Mouse (Mus musculus) embryonic facial prominence, embryonic 12.5 days (tissue): Measurements from ENCODE around the gene Dbndd2. TPM values are rescaled to one million over a fixed set of nuclear protein-coding genes. Genes with fewer than 3 reads are reported as not detected.

Experiments used
- ATAC-seq: fragments of 200-750 bp; cut with Nextera tagmentation; 2 replicates; pipeline ENCODE4 v1.8.0; 2017; ENCODE audit not compliant: insufficient number of reproducible peaks, insufficient read depth, low FRiP score, low TSS enrichment
- H3K27ac ChIP-seq: fragments of 300-500 bp; sonication (generic); 2 replicates; pipeline ENCODE4 v1.5.1; 2016; ENCODE audit warnings: mild to moderate bottlenecking
- H3K27me3 ChIP-seq: fragments of 300-500 bp; sonication (generic); 2 replicates; pipeline ENCODE4 v1.6.1; 2016; ENCODE audit warnings: mild to moderate bottlenecking, moderate library complexity
- H3K36me3 ChIP-seq: fragments of 300-500 bp; sonication (generic); 2 replicates; pipeline ENCODE4 v1.6.1; 2016; ENCODE audit warnings: mild to moderate bottlenecking
- H3K4me1 ChIP-seq: fragments of 300-500 bp; sonication (generic); 2 replicates; pipeline ENCODE4 v1.6.1; 2016
- H3K4me2 ChIP-seq: fragments of 300-500 bp; sonication (generic); replicated peaks from 2 replicates; pipeline ENCODE4 v1.6.1; 2016; ENCODE audit warnings: mild to moderate bottlenecking, moderate library complexity
- H3K4me3 ChIP-seq: fragments of 300-500 bp; sonication (generic); 2 replicates; pipeline ENCODE4 v1.5.1; 2016; ENCODE audit warnings: mild to moderate bottlenecking
- H3K9ac ChIP-seq: fragments of 300-500 bp; sonication (generic); 2 replicates; pipeline ENCODE4 v1.6.1; 2016; ENCODE audit warnings: mild to moderate bottlenecking, moderate library complexity
- H3K9me3 ChIP-seq: fragments of 300-500 bp; sonication (generic); 2 replicates; pipeline ENCODE4 v1.6.1; 2016; ENCODE audit warnings: mild to moderate bottlenecking, moderate library complexity
- WGBS: fragments of 180-500 bp; shearing (Covaris S2); methylation state at CpG from one replicate; pipeline ENCODE4 v1.1.7; 2016; 5-methylcytosine and 5-hydroxymethylcytosine counted together
- polyA plus RNA-seq: library from polyadenylated mRNA; unstranded; fragments of >200 nt; fragmentation: Nextera tagmentation; extraction: Ambion mirVana; gene quantifications from 2 replicates; pipeline ENCODE4 v1.2.1, GENCODE M21; 2016

Dbndd2 gene
- polyA plus RNA-seq, 1 experiment from 2014 or later: 1.7 TPM

DNA sequence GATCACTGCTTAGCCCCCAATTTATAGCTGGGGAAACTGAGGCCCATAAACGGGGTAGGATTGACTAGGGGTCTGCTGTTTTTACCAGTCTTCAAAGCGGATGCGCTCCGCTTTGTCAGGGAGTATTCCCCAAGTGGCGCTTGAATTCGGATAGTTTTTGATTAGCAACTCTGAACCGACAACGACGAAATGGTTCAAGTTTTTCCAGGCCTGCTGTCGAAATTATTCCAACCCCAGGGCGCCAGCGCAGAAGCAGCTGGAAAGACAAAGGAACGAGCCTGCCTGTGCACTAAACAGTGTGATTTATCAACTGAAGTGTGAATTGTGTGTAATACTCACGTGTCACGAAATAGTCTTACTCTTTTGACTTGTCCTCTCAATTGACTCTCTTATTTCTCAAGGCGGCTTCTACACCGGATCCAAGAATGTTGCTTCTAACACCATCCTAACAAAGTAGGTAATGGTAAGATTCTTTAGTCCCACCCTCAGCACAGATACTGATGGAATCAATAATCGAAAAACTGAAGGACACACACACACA lies 42.4 kb upstream of the Dbndd2 start, which contains the start of gene Sdc4:
Gene Sdc4 (minus strand): TSS at position 428 of the 541 bp plus-strand sequence.
- Histone ChIP-seq H3K36me3 (no peaks in the 10 kb centered on the region), H3K4me2 (peak within 1 kb of the TSS; percentile 86), H3K9me3 (no peaks in the 10 kb centered on the region), H3K27ac (peak within 1 kb of the TSS; percentile 54), H3K27me3 (peaks cover 5% of the 10 kb centered on the region; the same call in 1 of the 2 replicates), H3K9ac (peak within 1 kb of the TSS; percentile 78), H3K4me3 (peak within 1 kb of the TSS; percentile 62), H3K4me1 (peaks cover 32% of the 10 kb centered on the region)
- WGBS: 8% methylated on average over 18 of the region's 18 CpGs
- no peak for ATAC-seq

DNA sequence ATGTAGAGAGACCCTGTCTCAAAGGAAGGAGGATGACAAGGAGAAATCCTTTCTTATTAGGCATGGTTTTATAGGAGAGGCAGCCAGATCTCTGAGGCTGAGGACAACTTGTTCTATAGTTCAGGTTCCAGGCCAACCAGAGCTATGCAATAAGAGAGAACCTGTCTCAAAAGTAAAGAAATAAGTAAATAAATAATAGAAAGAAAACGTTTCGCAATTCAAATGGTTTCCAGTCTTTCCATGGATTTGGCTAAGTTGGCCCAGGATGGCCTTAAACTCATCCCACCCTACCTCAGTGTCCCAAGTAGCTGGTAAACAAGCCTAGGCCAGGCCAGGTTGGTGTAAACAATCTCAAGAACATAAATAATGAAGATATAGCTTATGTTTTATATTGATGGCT lies 41.2 kb upstream of the Dbndd2 start:
- H3K9me3 ChIP-seq: no peaks in the 10 kb centered on the region
- ATAC-seq: no peak
- 78% methylated on average over 2 of the region's 2 CpGs for WGBS
- no peak overlapping the region for H3K4me2 ChIP-seq
- H3K9ac ChIP-seq: no peak overlapping the region
- H3K36me3 ChIP-seq: no peaks in the 10 kb centered on the region
- peaks cover 31% of the 10 kb centered on the region for H3K4me1 ChIP-seq
- H3K27ac ChIP-seq: no peak overlapping the region
- peaks cover 5% of the 10 kb centered on the region; the same call in 1 of the 2 replicates for H3K27me3 ChIP-seq
- H3K4me3 ChIP-seq: no peak overlapping the region

DNA sequence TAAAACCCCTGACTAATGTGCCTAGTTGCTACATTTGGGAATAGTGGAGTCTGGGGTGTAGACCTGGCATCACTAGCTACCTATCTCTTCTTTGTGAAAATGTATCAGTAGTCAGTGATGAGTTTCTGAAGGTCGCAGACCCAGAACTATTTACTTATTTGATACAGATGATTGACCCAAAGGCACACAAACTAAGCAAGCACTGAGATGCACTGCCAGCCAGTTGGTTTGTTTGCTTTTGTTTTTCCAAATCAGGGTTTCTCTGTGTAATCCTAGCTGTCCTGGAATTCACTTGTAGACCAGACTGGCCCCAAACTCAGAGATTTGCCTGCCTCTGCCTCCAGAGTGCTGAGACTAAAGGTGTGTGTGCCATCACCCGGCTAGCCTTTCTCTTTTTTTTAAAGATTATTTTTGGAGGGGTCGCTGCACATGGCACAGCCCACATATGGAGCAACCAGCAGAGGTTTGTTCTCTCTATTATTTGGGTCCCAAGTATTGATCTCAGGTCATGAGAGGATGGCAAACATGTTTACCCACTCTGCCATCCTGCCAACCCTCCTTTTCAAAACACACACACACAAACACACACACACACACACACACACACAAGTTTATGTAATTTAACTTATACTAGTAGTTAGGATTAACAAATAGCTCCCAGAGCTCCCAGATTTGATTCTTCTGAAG lies 40.4 kb upstream of the Dbndd2 start:
- Histone ChIP-seq H3K9me3 (no peaks in the 10 kb centered on the region), H3K27ac (no peak overlapping the region), H3K4me3 (no peak overlapping the region), H3K4me1 (peaks cover 25% of the 10 kb centered on the region), H3K4me2 (no peak overlapping the region), H3K9ac (no peak overlapping the region), H3K27me3 (peaks cover 3% of the 10 kb centered on the region; the same call in 1 of the 2 replicates), H3K36me3 (no peaks in the 10 kb centered on the region)
- 84% methylated on average over 3 of the region's 3 CpGs for WGBS
- ATAC-seq: no peak

DNA sequence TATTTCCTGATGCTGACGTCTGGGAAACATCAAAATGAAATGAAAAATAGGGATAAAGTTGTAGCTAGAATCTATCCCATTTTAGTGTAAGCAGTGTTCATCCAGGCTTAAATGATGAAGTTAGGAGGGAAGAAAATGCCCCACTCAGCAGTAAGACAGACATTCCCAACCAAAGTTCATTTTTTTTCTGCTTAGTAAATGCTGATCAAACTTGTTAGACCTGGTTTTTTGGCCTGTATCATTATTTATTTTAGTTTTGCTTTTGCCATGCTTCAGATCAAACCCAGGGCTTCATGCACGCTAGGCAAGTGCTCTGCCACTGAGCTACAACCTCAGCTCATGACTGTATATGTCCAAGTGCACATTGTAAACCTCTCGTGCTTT lies 39.8 kb upstream of the Dbndd2 start:
- Histone ChIP-seq H3K4me2 (no peak overlapping the region), H3K27me3 (peaks cover 2% of the 10 kb centered on the region; the same call in 1 of the 2 replicates), H3K27ac (no peak overlapping the region), H3K36me3 (no peaks in the 10 kb centered on the region), H3K4me1 (peaks cover 19% of the 10 kb centered on the region), H3K4me3 (no peak overlapping the region), H3K9me3 (no peaks in the 10 kb centered on the region), H3K9ac (no peak overlapping the region)
- 73% methylated on average over 3 of the region's 3 CpGs for WGBS
- no peak for ATAC-seq

- H3K9ac ChIP-seq: no peak overlapping the region
- no peak overlapping the region for H3K4me2 ChIP-seq
- no peak for ATAC-seq
- no peak overlapping the region for H3K4me3 ChIP-seq
- no peaks in the 10 kb centered on the region for H3K36me3 ChIP-seq
- H3K9me3 ChIP-seq: no peaks in the 10 kb centered on the region
- WGBS: 89% methylated on average over 1 of the region's 1 CpGs
- H3K4me1 ChIP-seq: peaks cover 21% of the 10 kb centered on the region
- no peak overlapping the region for H3K27ac ChIP-seq
- H3K27me3 ChIP-seq: no peaks in the 10 kb centered on the region
These were observed 37.8 kb upstream of the Dbndd2 start for GRCm38 (mm10) chr2:164448140-164448539.

GRCm38 (mm10) chr2:164448921-164449320 lies 37.0 kb upstream of the Dbndd2 start:
- ATAC-seq: no peak
- 73% methylated on average over 5 of the region's 5 CpGs for WGBS
- Histone ChIP-seq H3K9me3 (no peaks in the 10 kb centered on the region), H3K36me3 (no peaks in the 10 kb centered on the region), H3K27ac (no peak overlapping the region), H3K9ac (no peak overlapping the region), H3K4me1 (peaks cover 17% of the 10 kb centered on the region), H3K4me3 (no peak overlapping the region), H3K27me3 (no peaks in the 10 kb centered on the region), H3K4me2 (no peak overlapping the region)

- 80% methylated on average over 14 of the region's 14 CpGs for WGBS
- H3K27ac ChIP-seq: no peak overlapping the region
These were observed 36.4 kb upstream of the Dbndd2 start for GRCm38 (mm10) chr2:164449341-164450042.

GRCm38 (mm10) chr2:164452000-164452676 lies 33.8 kb upstream of the Dbndd2 start:
- Histone ChIP-seq H3K27ac (0 out of 2 replicates have a peak overlapping the region, but pooled peaks have one; percentile 54), H3K4me2 (peak overlapping the region; percentile 13; the same call in 1 of the 2 replicates), H3K9ac (no peak overlapping the region), H3K36me3 (no peaks in the 10 kb centered on the region), H3K9me3 (no peaks in the 10 kb centered on the region), H3K4me1 (peaks cover 31% of the 10 kb centered on the region), H3K27me3 (no peaks in the 10 kb centered on the region), H3K4me3 (no peak overlapping the region)
- no peak for ATAC-seq
- 27% methylated on average over 13 of the region's 13 CpGs for WGBS

More at GRCm38 (mm10) chr2:164449341-164450042, 36.4 kb upstream of the Dbndd2 start:
- Histone ChIP-seq H3K9me3 (no peaks in the 10 kb centered on the region), H3K9ac (no peak overlapping the region), H3K4me2 (no peak overlapping the region), H3K36me3 (no peaks in the 10 kb centered on the region), H3K4me1 (peaks cover 17% of the 10 kb centered on the region), H3K27me3 (no peaks in the 10 kb centered on the region), H3K4me3 (no peak overlapping the region)
- ATAC-seq: no peak

GRCm38 (mm10) chr2:164453047-164453757 lies 32.7 kb upstream of the Dbndd2 start:
- no peak overlapping the region for H3K9ac ChIP-seq
- peaks cover 31% of the 10 kb centered on the region for H3K4me1 ChIP-seq
- H3K9me3 ChIP-seq: no peaks in the 10 kb centered on the region
- H3K36me3 ChIP-seq: no peaks in the 10 kb centered on the region
- H3K4me2 ChIP-seq: no peak overlapping the region
- WGBS: 81% methylated on average over 14 of the region's 14 CpGs
- no peak for ATAC-seq
- 0 out of 2 replicates have a peak overlapping the region, but pooled peaks have one; percentile 54 for H3K27ac ChIP-seq
- H3K27me3 ChIP-seq: no peaks in the 10 kb centered on the region
- H3K4me3 ChIP-seq: no peak overlapping the region

DNA sequence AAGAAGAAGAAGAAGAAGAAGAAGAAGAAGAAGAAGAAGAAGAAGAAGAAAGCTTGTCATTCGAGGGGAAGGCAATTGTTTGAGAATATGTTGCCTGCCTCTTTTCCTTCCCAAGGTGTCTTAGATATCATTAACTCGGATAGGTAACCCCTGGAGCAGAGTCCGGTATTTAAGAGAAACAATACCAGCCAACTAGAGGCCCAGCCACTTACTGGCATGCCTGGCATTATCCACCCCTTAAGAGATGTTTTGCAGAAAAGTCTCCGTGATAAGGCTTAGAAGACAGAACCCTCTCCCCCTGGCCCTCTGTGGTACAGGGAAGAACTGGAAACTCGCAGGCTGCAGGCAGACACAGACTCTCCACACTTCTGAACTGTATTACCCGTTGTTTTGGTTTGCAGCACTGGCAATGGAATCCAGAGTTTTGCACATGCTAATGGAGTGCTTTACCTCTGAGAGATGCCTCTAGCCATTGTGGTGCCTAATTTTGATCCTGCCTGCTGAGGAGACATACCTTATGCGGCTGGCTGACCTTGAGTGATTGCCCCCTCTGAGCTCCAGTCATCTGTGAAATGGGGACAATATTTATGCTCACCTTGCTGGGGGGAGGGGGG lies 31.9 kb upstream of the Dbndd2 start:
- H3K27me3 ChIP-seq: no peaks in the 10 kb centered on the region
- H3K9me3 ChIP-seq: no peaks in the 10 kb centered on the region
- WGBS: 68% methylated on average over 7 of the region's 7 CpGs
- H3K4me3 ChIP-seq: no peak overlapping the region
- no peak for ATAC-seq
- H3K4me1 ChIP-seq: peaks cover 31% of the 10 kb centered on the region
- H3K27ac ChIP-seq: no peak overlapping the region
- H3K4me2 ChIP-seq: no peak overlapping the region
- H3K36me3 ChIP-seq: no peaks in the 10 kb centered on the region
- no peak overlapping the region for H3K9ac ChIP-seq

DNA sequence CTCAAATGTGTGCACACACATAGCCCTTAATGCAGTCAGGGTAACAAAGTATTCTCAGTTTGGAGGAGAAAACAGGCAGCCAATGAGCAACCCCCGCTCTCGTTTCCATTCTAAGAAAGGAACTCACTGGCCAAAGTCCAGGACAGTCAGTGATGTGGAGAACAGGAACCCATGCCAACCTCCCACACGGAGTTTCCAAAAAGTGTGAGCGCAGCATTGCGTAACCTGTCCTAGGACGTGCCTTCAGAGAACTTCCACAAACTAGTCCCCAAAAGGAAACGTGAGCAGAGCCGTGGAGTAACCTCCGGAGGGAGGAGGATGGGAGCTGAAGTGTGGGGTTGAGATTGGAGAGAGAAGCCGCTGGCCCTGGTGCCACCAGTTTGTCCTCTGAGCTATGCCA lies 31.1 kb upstream of the Dbndd2 start:
- whole genome bisulfite sequencing: 78% methylated on average over 10 of the region's 10 CpGs
- Histone ChIP-seq H3K27me3 (no peaks in the 10 kb centered on the region), H3K4me2 (no peak overlapping the region), H3K9ac (no peak overlapping the region), H3K36me3 (no peaks in the 10 kb centered on the region), H3K4me3 (no peak overlapping the region), H3K9me3 (no peaks in the 10 kb centered on the region), H3K27ac (no peak overlapping the region), H3K4me1 (peaks cover 31% of the 10 kb centered on the region)
- ATAC-seq: no peak
